Mouse (Mus musculus) liver, embryonic 12.5 days (tissue): ENCODE measurements around the gene Jsrp1. TPM values are rescaled to one million over a fixed set of nuclear protein-coding genes. Genes with fewer than 3 reads are reported as not detected.
A peak's percentile ranks its signal among the peaks of the same experiment; 100 is the strongest.

Experiments used
- ATAC-seq: fragments of 200-750 bp; cut with Nextera tagmentation; 2 replicates; pipeline ENCODE4 v1.8.0; 2017; ENCODE audit warnings: moderate number of reproducible peaks, mild to moderate bottlenecking, moderate library complexity
- H3K27ac ChIP-seq: fragments of 300-500 bp; sonication (generic); 2 replicates; pipeline ENCODE4 v1.5.1; 2016; ENCODE audit warnings: mild to moderate bottlenecking
- H3K27me3 ChIP-seq: fragments of 300-500 bp; sonication (generic); replicated peaks from 2 replicates; pipeline ENCODE4 v1.6.1; 2016; ENCODE audit warnings: mild to moderate bottlenecking, moderate library complexity
- H3K36me3 ChIP-seq: fragments of 300-500 bp; sonication (generic); 2 replicates; pipeline ENCODE4 v1.6.1; 2016; ENCODE audit warnings: mild to moderate bottlenecking, moderate library complexity
- H3K4me1 ChIP-seq: fragments of 300-500 bp; sonication (generic); 2 replicates; pipeline ENCODE4 v1.6.1; 2016
- H3K4me2 ChIP-seq: fragments of 300-500 bp; sonication (generic); 2 replicates; pipeline ENCODE4 v1.6.1; 2016; ENCODE audit warnings: mild to moderate bottlenecking, moderate library complexity
- H3K4me3 ChIP-seq: fragments of 300-500 bp; sonication (generic); 2 replicates; pipeline ENCODE4 v1.5.1; 2016; ENCODE audit warnings: mild to moderate bottlenecking, moderate library complexity
- H3K9ac ChIP-seq: fragments of 300-500 bp; sonication (generic); 2 replicates; pipeline ENCODE4 v1.6.1; 2016; ENCODE audit warnings: mild to moderate bottlenecking, moderate library complexity
- H3K9me3 ChIP-seq: fragments of 300-500 bp; sonication (generic); replicated peaks from 2 replicates; pipeline ENCODE4 v1.6.1; 2016; ENCODE audit warnings: mild to moderate bottlenecking, moderate library complexity
- WGBS: fragments of 180-500 bp; shearing (Covaris S2); methylation state at CpG from one replicate; pipeline ENCODE4 v1.1.7; 2016; ENCODE audit not compliant: insufficient replicate concordance; 5-methylcytosine and 5-hydroxymethylcytosine counted together
- polyA plus RNA-seq: library from polyadenylated mRNA; unstranded; fragments of >200 nt; fragmentation: Nextera tagmentation; extraction: Ambion mirVana; gene quantifications from 2 replicates; pipeline ENCODE4 v1.2.1, GENCODE M21; 2016

Gene Jsrp1
- polyA plus RNA-seq, 1 experiment from 2014 or later: 0.46 TPM

DNA sequence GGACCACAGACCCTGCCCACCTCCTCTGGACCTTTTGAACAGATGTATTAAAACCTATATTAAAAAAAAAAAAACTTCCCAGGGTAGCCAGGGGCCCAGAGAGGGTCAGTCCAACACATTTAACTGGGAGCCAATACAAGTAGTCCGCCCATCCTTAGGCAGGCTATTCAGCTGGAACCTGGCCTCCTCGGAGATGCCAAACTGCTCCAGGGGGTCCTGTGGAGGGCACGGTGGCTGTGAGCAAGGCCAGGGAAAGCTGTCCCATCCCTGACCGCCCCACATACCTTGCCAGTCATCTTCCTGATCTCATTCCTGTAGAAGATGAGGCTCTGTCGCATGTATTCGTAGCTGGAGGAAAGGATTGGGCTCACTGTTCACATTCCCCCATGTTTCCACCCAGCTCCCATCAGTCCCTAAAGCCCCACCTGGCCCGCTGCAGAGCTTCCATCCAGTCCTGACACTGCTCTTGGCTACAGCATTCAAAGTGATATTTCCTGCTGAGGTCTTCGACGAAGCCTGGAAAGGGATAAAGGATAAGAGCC is 16.9 kb downstream of the Jsrp1 start:
- no peaks in the 10 kb centered on the region for H3K9me3 ChIP-seq
- H3K4me1 ChIP-seq: peaks cover 57% of the 10 kb centered on the region
- H3K9ac ChIP-seq: peak overlapping the region; percentile 93
- ATAC-seq: no peak
- H3K36me3 ChIP-seq: peaks cover 73% of the 10 kb centered on the region
- 85% methylated on average over 9 of the region's 9 CpGs for WGBS
- H3K4me3 ChIP-seq: peak overlapping the region; percentile 87
- peak overlapping the region; percentile 83 for H3K4me2 ChIP-seq
- no peaks in the 10 kb centered on the region for H3K27me3 ChIP-seq
- H3K27ac ChIP-seq: peak overlapping the region; percentile 97; the same call in 1 of the 2 replicates

DNA sequence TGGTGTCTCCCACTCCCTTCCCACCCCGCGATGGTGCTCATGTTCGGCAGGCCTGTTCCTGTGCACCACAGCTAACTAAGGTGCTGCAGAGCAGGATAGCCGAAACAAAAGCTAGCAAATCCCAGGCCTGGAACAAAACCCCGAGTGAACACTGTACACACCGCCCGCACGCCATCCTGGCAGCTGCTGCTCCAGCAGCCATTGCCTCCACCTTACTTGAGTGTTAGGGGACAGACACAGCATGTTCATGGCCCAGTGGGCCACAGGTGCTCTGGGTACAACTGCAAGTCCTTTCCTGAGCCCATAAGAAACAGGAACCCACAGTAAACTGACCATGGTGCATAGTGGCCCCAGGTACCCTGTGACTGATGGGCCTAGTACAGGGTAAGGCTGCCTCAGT is 18.5 kb downstream of the Jsrp1 start:
- Histone ChIP-seq H3K9ac (no peak overlapping the region), H3K27ac (peak overlapping the region; percentile 13), H3K4me2 (no peak overlapping the region), H3K9me3 (no peaks in the 10 kb centered on the region), H3K4me1 (peaks cover 47% of the 10 kb centered on the region), H3K4me3 (no peak overlapping the region), H3K36me3 (peaks cover 73% of the 10 kb centered on the region), H3K27me3 (no peaks in the 10 kb centered on the region)
- no peak for ATAC-seq
- WGBS: 88% methylated on average over 8 of the region's 8 CpGs

DNA sequence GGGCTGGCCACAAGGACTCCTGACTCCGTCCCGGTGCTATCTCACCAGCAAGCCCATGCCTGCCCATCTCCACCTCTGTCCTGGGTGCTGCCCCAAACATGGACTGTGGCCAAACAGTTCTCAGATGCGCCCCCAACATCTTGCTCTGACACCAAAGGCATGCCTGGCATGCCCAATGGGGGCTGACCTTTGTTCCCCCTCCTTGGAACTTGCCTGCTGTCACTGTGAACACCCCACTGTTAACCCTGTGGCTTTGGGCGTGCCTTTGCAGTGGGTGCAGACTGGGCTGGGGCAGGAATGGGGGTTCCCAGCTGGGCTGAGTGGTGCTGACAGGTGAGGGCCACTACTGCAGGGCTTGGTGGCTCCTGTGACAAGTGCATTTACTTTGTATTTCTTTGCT is 19.5 kb downstream of the Jsrp1 start:
- Histone ChIP-seq H3K4me1 (peaks cover 40% of the 10 kb centered on the region), H3K27me3 (no peaks in the 10 kb centered on the region), H3K9ac (no peak overlapping the region), H3K4me2 (no peak overlapping the region), H3K27ac (0 out of 2 replicates have a peak overlapping the region, but pooled peaks have one; percentile 37), H3K4me3 (no peak overlapping the region), H3K36me3 (peaks cover 83% of the 10 kb centered on the region), H3K9me3 (no peaks in the 10 kb centered on the region)
- ATAC-seq: no peak
- WGBS: 76% methylated on average over 4 of the region's 4 CpGs

DNA sequence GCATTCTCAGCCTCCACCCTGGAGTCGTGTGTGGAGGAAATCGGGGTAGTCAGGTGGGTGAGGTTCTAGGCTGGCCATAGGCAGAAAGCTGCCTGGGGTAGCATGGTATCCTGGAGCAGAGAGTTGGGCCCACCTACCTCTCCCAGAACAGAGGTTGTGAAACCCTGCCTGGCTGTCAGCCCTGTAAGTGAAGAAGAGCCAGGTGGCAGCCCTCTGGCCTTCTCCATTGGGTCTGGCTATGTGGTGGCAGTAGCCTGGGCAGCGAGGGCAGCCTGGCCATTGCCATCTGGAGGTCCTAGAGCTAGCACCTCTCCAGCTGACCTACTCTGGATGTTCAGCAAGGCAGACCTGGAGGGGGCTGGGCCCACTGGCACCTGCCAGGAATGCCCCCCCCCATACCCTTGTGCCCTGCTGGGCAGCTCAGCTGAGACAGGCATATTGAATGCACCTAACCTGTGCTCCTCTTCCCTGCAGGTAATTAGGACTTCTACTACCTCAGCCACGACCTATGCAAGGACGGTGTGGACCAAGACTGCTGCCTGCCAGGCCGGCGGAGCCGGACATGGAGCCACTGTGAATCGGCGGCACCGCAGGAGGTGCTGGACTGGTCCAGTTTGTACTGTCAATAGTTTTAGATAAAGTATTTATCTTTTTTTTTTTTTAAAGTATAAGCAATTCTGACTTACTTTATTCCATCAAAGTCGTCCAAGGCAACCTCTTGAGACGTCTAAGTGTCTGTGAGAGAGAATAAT is 20.1 kb downstream of the Jsrp1 start:
- Histone ChIP-seq H3K27ac (no peak overlapping the region), H3K9ac (no peak overlapping the region), H3K36me3 (peaks cover 89% of the 10 kb centered on the region), H3K27me3 (no peaks in the 10 kb centered on the region), H3K4me3 (no peak overlapping the region), H3K9me3 (no peaks in the 10 kb centered on the region), H3K4me2 (no peak overlapping the region), H3K4me1 (peaks cover 40% of the 10 kb centered on the region)
- ATAC-seq: no peak
- WGBS: 86% methylated on average over 13 of the region's 13 CpGs

DNA sequence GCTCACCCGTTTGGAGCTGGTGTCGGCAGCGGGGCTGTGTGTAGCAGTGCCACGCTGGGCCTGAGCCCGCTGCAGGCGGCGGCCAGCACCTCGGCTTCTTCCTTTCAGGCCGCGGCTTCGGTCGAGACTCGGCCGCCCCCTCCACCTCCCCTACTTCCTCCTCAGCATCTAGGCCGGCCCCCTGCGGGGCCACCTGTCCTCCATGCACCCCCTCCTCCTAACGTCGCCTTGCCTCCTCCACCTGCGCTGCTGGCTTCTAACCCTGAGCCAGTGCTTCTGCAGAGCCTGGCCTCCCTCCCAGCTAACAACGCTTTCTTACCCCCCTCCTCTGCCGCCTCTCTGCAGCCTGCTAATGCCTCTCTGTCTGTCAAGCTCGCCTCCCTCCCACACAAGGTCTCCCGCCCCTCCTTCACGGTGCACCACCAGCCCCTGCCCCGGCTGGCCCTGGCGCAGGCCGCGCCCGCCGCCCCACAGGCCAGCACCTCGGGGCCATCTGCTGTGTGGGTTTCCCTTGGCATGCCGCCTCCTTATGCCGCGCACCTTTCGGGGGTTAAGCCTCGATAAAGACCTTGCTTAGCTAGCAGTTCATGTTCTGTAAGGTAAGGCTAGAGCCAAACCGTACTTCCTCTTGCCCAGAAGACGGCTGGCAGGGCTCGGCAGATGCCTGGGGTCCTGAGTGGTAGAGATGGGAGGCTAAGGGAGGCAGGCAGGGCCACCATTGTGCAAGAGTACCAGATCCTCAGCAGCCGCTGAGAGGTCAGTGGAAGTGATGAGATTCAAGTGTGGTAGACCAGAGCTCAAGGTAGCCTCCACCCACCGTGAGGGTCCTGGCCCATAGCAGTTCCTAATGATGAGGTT is 20.9 kb downstream of the Jsrp1 start:
- Histone ChIP-seq H3K36me3 (peaks cover 97% of the 10 kb centered on the region), H3K27ac (peak overlapping the region; percentile 22; the same call in 1 of the 2 replicates), H3K4me1 (peaks cover 39% of the 10 kb centered on the region), H3K4me3 (no peak overlapping the region), H3K9ac (no peak overlapping the region), H3K27me3 (no peaks in the 10 kb centered on the region), H3K4me2 (no peak overlapping the region), H3K9me3 (no peaks in the 10 kb centered on the region)
- no peak for ATAC-seq
- WGBS: 67% methylated on average over 41 of the region's 41 CpGs

DNA sequence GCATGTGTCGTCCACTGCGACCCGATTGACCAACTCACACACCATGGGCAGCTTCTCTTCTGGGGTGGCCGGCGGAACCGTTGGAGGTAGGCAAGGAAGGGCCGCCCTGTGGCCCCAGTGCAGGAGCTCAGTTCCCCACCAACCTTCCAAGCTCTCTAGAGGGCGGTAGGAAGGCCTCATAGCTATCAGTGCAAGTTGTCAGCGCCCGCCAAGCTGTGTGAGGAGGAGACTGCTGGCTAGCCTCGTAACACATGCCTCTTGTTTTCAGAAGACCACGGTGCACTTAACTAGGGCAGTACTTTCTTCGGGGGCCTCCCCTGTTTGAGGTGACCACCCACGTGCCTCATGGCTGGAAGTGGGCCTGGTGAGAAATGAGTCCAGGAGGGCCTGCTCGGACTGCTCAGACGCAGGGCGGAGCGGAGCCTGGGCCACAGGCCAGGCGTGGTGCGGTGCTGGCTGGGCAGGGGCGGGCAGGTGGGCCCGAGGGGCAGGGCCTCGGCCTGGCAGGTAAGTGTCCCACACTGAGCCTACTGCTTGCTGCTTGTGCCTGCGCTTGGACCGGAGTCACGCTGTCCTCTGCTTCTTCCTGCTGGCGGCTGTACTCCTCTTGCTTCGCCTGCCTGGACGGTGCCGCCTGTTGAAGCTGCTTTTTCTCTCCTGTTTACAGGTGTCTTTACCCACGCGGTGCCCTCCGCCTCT is 21.7 kb downstream of the Jsrp1 start:
- H3K36me3 ChIP-seq: peaks cover 100% of the 10 kb centered on the region
- H3K4me3 ChIP-seq: no peak overlapping the region
- 0 out of 2 replicates have a peak overlapping the region, but pooled peaks have one; percentile 22 for H3K27ac ChIP-seq
- H3K27me3 ChIP-seq: no peaks in the 10 kb centered on the region
- ATAC-seq: no peak
- WGBS: 76% methylated on average over 33 of the region's 33 CpGs
- no peak overlapping the region for H3K4me2 ChIP-seq
- H3K9me3 ChIP-seq: no peaks in the 10 kb centered on the region
- peaks cover 32% of the 10 kb centered on the region for H3K4me1 ChIP-seq
- no peak overlapping the region for H3K9ac ChIP-seq

DNA sequence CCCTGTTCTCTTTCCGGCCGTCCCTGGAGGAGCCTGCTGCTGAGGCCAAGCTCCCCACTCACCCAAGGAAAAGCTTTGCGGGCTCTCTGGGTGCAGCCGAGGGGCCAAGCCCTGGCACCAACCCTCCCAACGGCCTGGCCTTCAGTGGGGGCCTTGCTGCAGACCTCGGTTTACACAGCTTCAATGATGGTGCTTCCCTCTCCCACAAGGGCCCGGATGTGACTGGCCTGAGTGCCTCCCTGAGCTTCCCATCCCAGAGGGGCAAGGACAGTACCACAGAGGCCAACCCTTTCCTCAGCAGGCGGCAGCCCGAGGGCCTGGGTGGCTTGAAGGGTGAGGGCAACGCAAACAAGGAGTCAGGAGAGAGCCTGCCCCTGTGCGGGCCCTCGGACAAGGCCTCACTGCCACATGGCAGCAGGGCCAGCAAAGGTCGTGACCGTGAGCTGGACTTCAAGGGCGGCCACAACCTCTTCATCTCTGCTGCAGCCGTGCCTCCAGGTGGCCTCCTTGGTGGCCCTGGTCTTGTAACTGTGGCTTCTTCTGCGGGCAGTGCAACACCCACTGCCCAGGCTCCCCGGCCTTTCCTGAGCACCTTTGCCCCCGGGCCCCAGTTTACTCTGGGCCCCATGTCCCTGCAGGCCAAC is 22.4 kb downstream of the Jsrp1 start:
- no peak overlapping the region for H3K4me3 ChIP-seq
- WGBS: 82% methylated on average over 19 of the region's 19 CpGs
- H3K4me2 ChIP-seq: no peak overlapping the region
- no peaks in the 10 kb centered on the region for H3K27me3 ChIP-seq
- no peak for ATAC-seq
- no peaks in the 10 kb centered on the region for H3K9me3 ChIP-seq
- peaks cover 100% of the 10 kb centered on the region for H3K36me3 ChIP-seq
- H3K9ac ChIP-seq: no peak overlapping the region
- H3K27ac ChIP-seq: no peak overlapping the region
- H3K4me1 ChIP-seq: peaks cover 24% of the 10 kb centered on the region

DNA sequence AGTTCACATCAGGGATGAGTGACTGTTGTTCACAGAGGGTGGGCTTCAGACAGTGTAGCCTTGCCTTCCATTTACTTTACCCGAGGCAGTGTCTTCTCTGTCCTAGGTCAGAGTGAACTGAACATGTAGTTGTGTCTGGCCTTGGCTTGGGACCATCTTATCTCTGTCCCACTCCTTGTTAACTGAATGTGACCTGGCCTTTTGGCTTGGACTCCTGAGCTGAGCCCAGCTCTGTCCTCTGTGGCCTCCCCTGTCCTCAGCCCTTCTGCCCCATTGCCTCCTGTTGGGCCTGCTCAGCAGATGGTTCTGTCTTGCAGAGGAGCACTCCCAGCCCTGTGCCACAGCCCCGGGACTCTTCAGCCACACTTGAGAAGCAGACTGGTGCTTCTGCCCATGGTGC is 25.8 kb downstream of the Jsrp1 start:
- Histone ChIP-seq H3K36me3 (peaks cover 100% of the 10 kb centered on the region), H3K9ac (no peak overlapping the region), H3K4me1 (peaks cover 17% of the 10 kb centered on the region), H3K4me2 (no peak overlapping the region), H3K27ac (no peak overlapping the region), H3K27me3 (no peaks in the 10 kb centered on the region), H3K9me3 (no peaks in the 10 kb centered on the region), H3K4me3 (no peak overlapping the region)
- 75% methylated on average over 2 of the region's 2 CpGs for WGBS
- ATAC-seq: no peak

DNA sequence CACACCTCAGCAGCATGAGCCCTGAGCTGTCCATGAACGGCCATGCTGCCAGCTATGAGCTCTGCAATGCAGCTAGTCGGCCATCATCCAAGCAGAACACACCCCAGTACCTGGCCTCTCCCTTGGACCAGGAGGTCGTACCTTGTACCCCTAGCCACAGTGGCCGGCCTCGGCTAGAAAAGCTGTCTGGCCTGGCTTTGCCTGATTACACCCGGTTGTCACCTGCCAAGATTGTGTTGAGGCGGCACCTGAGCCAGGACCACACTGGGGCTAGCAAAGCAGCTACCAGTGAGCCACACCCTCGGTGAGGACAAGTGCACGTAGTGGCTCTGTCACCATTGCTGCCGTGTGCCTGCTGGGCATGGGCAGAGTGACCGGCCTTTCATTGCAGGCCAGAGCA is 27.3 kb downstream of the Jsrp1 start:
- Histone ChIP-seq H3K27ac (no peak overlapping the region), H3K9me3 (no peaks in the 10 kb centered on the region), H3K4me3 (no peak overlapping the region), H3K27me3 (no peaks in the 10 kb centered on the region), H3K4me2 (no peak overlapping the region), H3K4me1 (peaks cover 1% of the 10 kb centered on the region; the same call in 1 of the 2 replicates), H3K9ac (no peak overlapping the region), H3K36me3 (peaks cover 100% of the 10 kb centered on the region)
- ATAC-seq: no peak
- WGBS: 89% methylated on average over 11 of the region's 11 CpGs

DNA sequence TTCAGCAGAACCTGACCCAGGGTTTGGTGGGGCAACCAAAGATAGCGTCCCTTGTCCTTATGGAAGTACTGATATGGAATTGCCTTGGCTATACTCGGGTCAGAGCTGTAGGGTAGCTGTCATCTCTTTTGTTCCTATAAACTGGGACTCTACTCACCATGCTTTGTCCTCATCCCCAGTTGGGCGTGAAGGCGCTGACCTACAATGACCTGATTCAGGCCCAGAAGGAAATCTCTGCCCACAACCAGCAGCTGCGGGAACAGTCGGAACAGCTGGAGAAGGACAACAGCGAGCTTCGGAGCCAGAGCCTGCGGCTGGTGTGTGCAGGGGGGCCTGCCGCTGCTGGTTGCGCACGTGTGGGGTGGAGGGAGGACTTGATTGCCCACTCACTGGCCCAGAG is 28.4 kb downstream of the Jsrp1 start:
- no peaks in the 10 kb centered on the region for H3K4me1 ChIP-seq
- H3K27ac ChIP-seq: no peak overlapping the region
- peaks cover 100% of the 10 kb centered on the region for H3K36me3 ChIP-seq
- WGBS: 93% methylated on average over 12 of the region's 12 CpGs
- H3K9ac ChIP-seq: no peak overlapping the region
- H3K4me2 ChIP-seq: no peak overlapping the region
- no peak for ATAC-seq
- no peaks in the 10 kb centered on the region for H3K27me3 ChIP-seq
- no peaks in the 10 kb centered on the region for H3K9me3 ChIP-seq
- H3K4me3 ChIP-seq: no peak overlapping the region

DNA sequence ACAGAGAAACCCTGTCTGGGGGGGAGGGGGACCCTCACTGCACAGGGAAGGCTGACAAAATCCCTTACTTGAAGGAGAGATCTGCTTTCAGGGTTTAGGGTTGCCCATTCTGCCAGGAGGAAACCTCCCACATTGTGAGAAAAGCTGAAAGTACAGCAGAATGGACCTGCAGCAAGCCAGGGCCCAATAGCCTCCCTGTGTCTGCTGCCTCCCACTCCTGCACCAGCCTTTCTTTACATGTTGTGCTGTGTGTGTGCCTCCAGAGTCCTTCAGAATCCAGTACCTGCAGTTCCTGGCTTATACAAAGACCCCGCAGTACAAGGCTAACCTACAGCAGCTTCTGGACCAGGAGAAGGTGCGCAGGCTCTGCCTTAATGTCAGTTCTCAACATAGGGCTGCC is 29.0 kb downstream of the Jsrp1 start:
- H3K9me3 ChIP-seq: no peaks in the 10 kb centered on the region
- H3K27me3 ChIP-seq: no peaks in the 10 kb centered on the region
- no peak overlapping the region for H3K4me3 ChIP-seq
- H3K36me3 ChIP-seq: peaks cover 100% of the 10 kb centered on the region
- no peak overlapping the region for H3K9ac ChIP-seq
- H3K4me2 ChIP-seq: no peak overlapping the region
- no peak overlapping the region for H3K27ac ChIP-seq
- no peak for ATAC-seq
- 97% methylated on average over 2 of the region's 2 CpGs for WGBS
- no peaks in the 10 kb centered on the region for H3K4me1 ChIP-seq
